In the genomic region with DNA sequence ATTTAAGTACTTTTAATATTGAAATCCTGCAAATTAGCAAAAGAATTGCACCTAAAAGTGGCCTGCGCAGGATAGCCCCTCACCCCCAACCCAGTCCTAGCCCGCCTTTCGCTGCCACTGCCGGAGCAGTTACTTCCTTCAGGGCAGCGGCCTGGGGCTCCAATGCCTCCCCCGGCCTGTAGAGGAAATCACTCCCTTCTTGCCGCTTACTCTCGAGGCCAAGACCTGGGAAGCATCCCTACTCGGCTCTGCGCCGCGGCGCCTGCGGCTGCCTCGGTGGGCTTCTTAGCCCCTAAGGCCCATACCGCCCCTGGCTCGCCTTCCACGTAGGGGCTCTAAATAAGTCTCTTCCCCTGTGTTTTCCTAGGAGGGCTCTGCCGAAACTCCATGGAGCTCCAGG, we compare ENCODE assay signal across 9 mouse cellular contexts. TPM values are rescaled to one million over a fixed set of nuclear protein-coding genes. Genes with fewer than 3 reads are reported as not detected.
DNase-seq lines count a peak whose midpoint lies in the region; ATAC-seq and TF ChIP-seq lines count a peak whose summit lies in the region.
"Had no signal": no experiment of that assay in that cellular context is flagged by ENCODE, and none has a peak within 500 bp of the region (broad histone marks: within the 10 kb centered on the region; RNA-seq: fewer than 3 reads in every experiment).

No protein-coding gene starts in this region.

- peak overlapping the region; percentile 74 for H3K27ac ChIP-seq in kidney, adult 2 months (ENCODE audit: insufficient read depth, low read depth, low read length)
- H3K27ac ChIP-seq in forebrain, embryonic 15.5 days (replicated peaks) = peak overlapping the region; percentile 99
- H3K27ac ChIP-seq in limb, embryonic 12.5 days = peak overlapping the region; percentile 45; the same call in 1 of the 2 replicates
- H3K27ac ChIP-seq in neural tube, embryonic 11.5 days (ENCODE audit: low read depth, low read length) = peak overlapping the region; percentile 99

- peak overlapping the region; percentile 78 for H3K4me2 ChIP-seq in forebrain, embryonic 15.5 days (replicated peaks)
- H3K4me2 ChIP-seq in limb, embryonic 12.5 days = peak overlapping the region; percentile 82
- peak overlapping the region; percentile 99 for H3K4me2 ChIP-seq in neural tube, embryonic 11.5 days (ENCODE audit: low read depth)

- H3K27me3 ChIP-seq in kidney, adult 2 months (replicated peaks; ENCODE audit: control insufficient read depth, insufficient read depth, low read length) = peaks cover 1% of the 10 kb centered on the region; the same call in 1 of the 2 replicates
- H3K27me3 ChIP-seq in forebrain, embryonic 15.5 days = no peaks in the 10 kb centered on the region
- peaks cover 76% of the 10 kb centered on the region for H3K27me3 ChIP-seq in limb, embryonic 12.5 days
- H3K27me3 ChIP-seq in neural tube, embryonic 11.5 days (ENCODE audit: control insufficient read depth, insufficient read depth, low read length) = no peaks in the 10 kb centered on the region

- H3K4me1 ChIP-seq in kidney, adult 2 months (ENCODE audit: control insufficient read depth, insufficient read depth, low read length) = no peaks in the 10 kb centered on the region
- peaks cover 37% of the 10 kb centered on the region for H3K4me1 ChIP-seq in forebrain, embryonic 15.5 days
- H3K4me1 ChIP-seq in limb, embryonic 12.5 days (replicated peaks) = peaks cover 29% of the 10 kb centered on the region
- peaks cover 31% of the 10 kb centered on the region for H3K4me1 ChIP-seq in neural tube, embryonic 11.5 days (ENCODE audit: control insufficient read depth, insufficient read depth, low read length)

- no peak for DNase-seq in kidney, adult 2 months
- no peak for DNase-seq in kidney, adult 9 months
- peak; percentile 60 for DNase-seq in neural tube, embryonic 11.5 days (ENCODE audit: low spot score)
- DNase-seq in MN1 (ENCODE audit: low spot score) = no peak
- DNase-seq in cerebellum, adult 11-12 months = no peak
- DNase-seq in cerebellum, postnatal 25 days = no peak

- TF ChIP-seq CTCF in kidney, adult 2 months (conservative IDR thresholded peaks at IDR 0.05; ENCODE audit: insufficient read depth, insufficient read length, low read depth, low read length) = no peak

- peak overlapping the region; percentile 81 for H3K4me3 ChIP-seq in kidney, adult 2 months (ENCODE audit: insufficient read depth, low read depth, low read length)
- peak overlapping the region; percentile 79 for H3K4me3 ChIP-seq in forebrain, embryonic 15.5 days
- H3K4me3 ChIP-seq in limb, embryonic 12.5 days (replicated peaks) = peak overlapping the region; percentile 50
- H3K4me3 ChIP-seq in neural tube, embryonic 11.5 days (ENCODE audit: low read depth, low read length) = peak overlapping the region; percentile 87

- peak overlapping the region; percentile 95 for H3K9ac ChIP-seq in forebrain, embryonic 15.5 days (replicated peaks)
- peak overlapping the region; percentile 74 for H3K9ac ChIP-seq in limb, embryonic 12.5 days (replicated peaks)
- H3K9ac ChIP-seq in neural tube, embryonic 11.5 days (ENCODE audit: low read length) = peak overlapping the region; percentile 85

- 26% methylated on average over 19 of the region's 19 CpGs for WGBS in kidney, adult 2 months
- WGBS in forebrain, embryonic 15.5 days = 3% methylated on average over 19 of the region's 19 CpGs
- WGBS in limb, embryonic 12.5 days = 4% methylated on average over 19 of the region's 19 CpGs
- under 1% methylated on average over 19 of the region's 19 CpGs for WGBS in neural tube, embryonic 11.5 days

- no peaks in the 10 kb centered on the region; the same call in 1 of the 2 replicates for H3K36me3 ChIP-seq in kidney, adult 2 months (ENCODE audit: control insufficient read depth, insufficient read depth, low read length)
- H3K36me3 ChIP-seq in forebrain, embryonic 15.5 days = peaks cover 2% of the 10 kb centered on the region; the same call in 1 of the 2 replicates
- no peaks in the 10 kb centered on the region for H3K36me3 ChIP-seq in limb, embryonic 12.5 days
- no peaks in the 10 kb centered on the region; the same call in 1 of the 2 replicates for H3K36me3 ChIP-seq in neural tube, embryonic 11.5 days (ENCODE audit: control insufficient read depth, insufficient read depth, low read length)
- H3K36me3 ChIP-seq: G1E had no signal

- TF ChIP-seq POLR2A in kidney, adult 2 months (IDR thresholded peaks at IDR 0.05; ENCODE audit: low read depth, low read length) = no peak

- no peak for ATAC-seq in forebrain, embryonic 15.5 days (replicated peaks)
- ATAC-seq in limb, embryonic 12.5 days (ENCODE audit: insufficient number of reproducible peaks, insufficient read depth, low FRiP score, low TSS enrichment, low read depth) = no peak
- no peak for ATAC-seq in neural tube, embryonic 11.5 days (ENCODE audit: insufficient read depth, low FRiP score, low TSS enrichment)

- no peaks in the 10 kb centered on the region for H3K9me3 ChIP-seq in forebrain, embryonic 15.5 days
- H3K9me3 ChIP-seq in limb, embryonic 12.5 days = no peaks in the 10 kb centered on the region
- no peaks in the 10 kb centered on the region for H3K9me3 ChIP-seq in neural tube, embryonic 11.5 days (ENCODE audit: control insufficient read depth, low read length)

RNA-seq across cellular contexts. Expression of a gene that starts 5.4 kb away (rescaled TPM):
- polyA plus RNA-seq in kidney, adult 2 months (2012; rRNA removed) = 28.5 and 32.2 TPM in 2 replicates
- 155 and 167 TPM in 2 replicates for polyA plus RNA-seq in forebrain, embryonic 15.5 days (2015; fragmentation: Nextera tagmentation; extraction: Ambion mirVana)
- 20.5 and 24.4 TPM in 2 replicates for polyA plus RNA-seq in limb, embryonic 12.5 days (2016; fragmentation: Nextera tagmentation; extraction: Ambion mirVana)
- polyA plus RNA-seq in neural tube, embryonic 11.5 days (2014; fragmentation: Nextera tagmentation; extraction: Ambion mirVana) = 111 and 117 TPM in 2 replicates

Comparison
In these comparisons a context has a peak if more than half of its experiments do, and no peak if none do; other contexts are left out.
1. H3K27ac ChIP-seq: peak in every context shown above with its lines; median percentile 99 in forebrain, embryonic 15.5 days; 99 in neural tube, embryonic 11.5 days; 74 in kidney, adult 2 months; 45 in limb, embryonic 12.5 days.